Mouse (Mus musculus) spleen, postnatal 10 days (tissue): ENCODE results near the gene Cdh12.
"Not testable (repeated sequence)": the region's sequence is repeated elsewhere in the genome, so short reads cannot be mapped to it uniquely, and the experiment has no call there.

Experiments used
- DNase-seq, 2 experiments: peaks; one replicate each; pipeline ENCODE4 v3.0.0; 2021 to 2022; ENCODE audit warnings: low spot score in 2 of 2

Gene Cdh12

GRCm38 (mm10) chr15:21109009-21109841, 660.2 kb downstream of the Cdh12 start:
- DNase-seq: no peak

- no peak for DNase-seq
These were observed 660.9 kb downstream of the Cdh12 start for GRCm38 (mm10) chr15:21109889-21110500.

- no peak for DNase-seq
These were observed 662.0 kb downstream of the Cdh12 start for GRCm38 (mm10) chr15:21110874-21111603.

- DNase-seq: not testable (repeated sequence)
These were observed 665.7 kb downstream of the Cdh12 start for GRCm38 (mm10) chr15:21114775-21115174.

- DNase-seq: no peak
These were observed 681.6 kb downstream of the Cdh12 start for GRCm38 (mm10) chr15:21130660-21131059.

GRCm38 (mm10) chr15:21132999-21133398, 683.9 kb downstream of the Cdh12 start:
- DNase-seq: no peak

GRCm38 (mm10) chr15:21146896-21147295, 697.8 kb downstream of the Cdh12 start:
- DNase-seq: no peak

GRCm38 (mm10) chr15:21153602-21154001, 704.5 kb downstream of the Cdh12 start:
- DNase-seq: no peak

GRCm38 (mm10) chr15:21179727-21180126, 730.7 kb downstream of the Cdh12 start:
- DNase-seq: no peak

- DNase-seq: no peak
These were observed 731.1 kb downstream of the Cdh12 start for GRCm38 (mm10) chr15:21180191-21180590.

- no peak for DNase-seq
These were observed 736.7 kb downstream of the Cdh12 start for GRCm38 (mm10) chr15:21185799-21186198.

- not testable (repeated sequence) for DNase-seq
These were observed 761.0 kb downstream of the Cdh12 start for GRCm38 (mm10) chr15:21210089-21210488.

GRCm38 (mm10) chr15:21223006-21223405, 773.9 kb downstream of the Cdh12 start:
- no peak for DNase-seq

GRCm38 (mm10) chr15:21261318-21261717, 812.3 kb downstream of the Cdh12 start:
- no peak for DNase-seq

- no peak for DNase-seq
These were observed 820.8 kb downstream of the Cdh12 start for GRCm38 (mm10) chr15:21269856-21270255.

- DNase-seq: no peak
These were observed 848.0 kb downstream of the Cdh12 start for GRCm38 (mm10) chr15:21297051-21297450.

- DNase-seq: no peak
These were observed 866.4 kb downstream of the Cdh12 start for GRCm38 (mm10) chr15:21315457-21315856.

GRCm38 (mm10) chr15:21343853-21344252, 894.8 kb downstream of the Cdh12 start:
- no peak for DNase-seq

- no peak for DNase-seq
These were observed 895.3 kb downstream of the Cdh12 start for GRCm38 (mm10) chr15:21344323-21344722.

GRCm38 (mm10) chr15:21344749-21345148, 895.7 kb downstream of the Cdh12 start:
- DNase-seq: no peak

GRCm38 (mm10) chr15:21355356-21356101, 906.5 kb downstream of the Cdh12 start:
- no peak for DNase-seq

GRCm38 (mm10) chr15:21366366-21366765, 917.3 kb downstream of the Cdh12 start:
- DNase-seq: no peak
